Mouse (Mus musculus) hindbrain, embryonic 14.5 days (tissue): ENCODE measurements around the gene Bcl7a. TPM values are rescaled to one million over a fixed set of nuclear protein-coding genes. Genes with fewer than 3 reads are reported as not detected.

ENCODE experiments used
- ATAC-seq: fragments of 200-750 bp; cut with Nextera tagmentation; 2 replicates; pipeline ENCODE4 v1.8.0; 2017; ENCODE audit warnings: moderate number of reproducible peaks, mild to moderate bottlenecking, moderate TSS enrichment, moderate library complexity; ENCODE audit not compliant: low FRiP score
- DNase-seq: peaks from one replicate; pipeline ENCODE4 v3.0.0-alpha.2; 2015; ENCODE audit warnings: low spot score
- H3K27ac ChIP-seq: fragments of 300-500 bp; sonication (generic); 2 replicates; pipeline ENCODE4 v1.5.1; 2014; ENCODE audit warnings: mild to moderate bottlenecking, moderate library complexity
- H3K27me3 ChIP-seq: fragments of 300-500 bp; sonication (generic); 2 replicates; pipeline ENCODE4 v1.6.1; 2014; ENCODE audit warnings: mild to moderate bottlenecking, low read length, mixed read lengths; ENCODE audit not compliant: control insufficient read depth, insufficient read depth
- H3K36me3 ChIP-seq: fragments of 300-500 bp; sonication (generic); replicated peaks from 2 replicates; pipeline ENCODE4 v1.6.1; 2014; ENCODE audit not compliant: control insufficient read depth, insufficient read depth
- H3K4me1 ChIP-seq: fragments of 300-500 bp; sonication (generic); replicated peaks from 2 replicates; pipeline ENCODE4 v1.6.1; 2014; ENCODE audit warnings: antibody characterized with exemption, low read length, mixed read lengths; ENCODE audit not compliant: control insufficient read depth, insufficient read depth
- H3K4me2 ChIP-seq: fragments of 300-500 bp; sonication (generic); replicated peaks from 2 replicates; pipeline ENCODE4 v1.6.1; 2014; ENCODE audit warnings: mild to moderate bottlenecking, moderate library complexity
- H3K4me3 ChIP-seq: fragments of 300-500 bp; sonication (generic); replicated peaks from 2 replicates; pipeline ENCODE4 v1.5.1; 2014; ENCODE audit warnings: mild to moderate bottlenecking, low read length
- H3K9ac ChIP-seq: fragments of 300-500 bp; sonication (generic); 2 replicates; pipeline ENCODE4 v1.6.1; 2014
- H3K9me3 ChIP-seq: fragments of 300-500 bp; sonication (generic); 2 replicates; pipeline ENCODE4 v1.6.1; 2016; ENCODE audit warnings: low read length; ENCODE audit not compliant: control insufficient read depth
- WGBS: fragments of 180-500 bp; shearing (Covaris S2); extraction: QIAGEN DNeasy Blood & Tissue Kit; methylation state at CpG from one replicate; pipeline ENCODE4 v1.1.7; 2014; 5-methylcytosine and 5-hydroxymethylcytosine counted together
- polyA plus RNA-seq: library from polyadenylated mRNA; unstranded; fragments of >200 nt; fragmentation: Nextera tagmentation; extraction: Ambion mirVana; gene quantifications from 2 replicates; pipeline ENCODE4 v1.2.1, GENCODE M21; 2014

Gene Bcl7a
- polyA plus RNA-seq, 1 experiment from 2014 or later: 36.5 TPM

DNA sequence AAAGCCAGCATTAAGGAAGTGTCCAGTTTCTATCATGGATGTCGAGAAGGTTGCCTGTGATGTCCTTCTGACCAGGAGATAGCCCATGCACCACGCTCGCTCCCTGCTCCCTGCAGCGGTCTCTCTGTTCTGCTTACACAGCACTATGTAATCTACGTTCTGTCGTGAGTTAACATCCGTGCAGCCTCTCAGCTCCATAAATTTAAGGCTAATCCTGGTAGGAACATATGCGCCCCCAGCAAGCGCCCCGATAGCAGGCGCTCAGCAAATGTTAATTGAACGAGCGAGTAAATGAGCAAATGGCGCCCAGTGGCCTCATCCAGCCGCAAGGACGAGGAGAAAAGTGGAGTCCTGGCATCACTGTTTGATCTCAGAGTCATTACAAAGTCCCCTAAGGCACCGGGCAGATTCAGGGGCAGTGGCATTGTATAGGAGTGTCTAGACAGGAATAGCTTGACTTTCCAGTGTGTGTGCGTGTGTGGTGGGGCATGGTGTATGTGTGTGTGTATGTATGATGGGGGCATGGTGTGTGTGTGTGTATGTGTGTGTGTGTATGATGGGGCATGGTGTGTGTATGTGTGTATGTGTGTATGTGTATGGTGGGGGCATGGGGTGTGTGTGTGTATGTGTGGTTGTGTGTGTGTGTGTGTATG is 35.9 kb upstream of the Bcl7a start:
- Histone ChIP-seq H3K9me3 (no peaks in the 10 kb centered on the region), H3K9ac (no peak overlapping the region), H3K4me1 (0 out of 2 replicates have a peak, but pooled peaks cover 2% of the 10 kb centered on the region), H3K27me3 (no peaks in the 10 kb centered on the region), H3K4me2 (no peak overlapping the region), H3K4me3 (no peak overlapping the region), H3K36me3 (no peaks in the 10 kb centered on the region), H3K27ac (0 out of 2 replicates have a peak overlapping the region, but pooled peaks have one; percentile 11)
- WGBS: 56% methylated on average over 18 of the region's 18 CpGs
- ATAC-seq (0 out of 2 replicates have a peak, but pooled peaks have one; percentile 40), DNase-seq (peak; percentile 30)

DNA sequence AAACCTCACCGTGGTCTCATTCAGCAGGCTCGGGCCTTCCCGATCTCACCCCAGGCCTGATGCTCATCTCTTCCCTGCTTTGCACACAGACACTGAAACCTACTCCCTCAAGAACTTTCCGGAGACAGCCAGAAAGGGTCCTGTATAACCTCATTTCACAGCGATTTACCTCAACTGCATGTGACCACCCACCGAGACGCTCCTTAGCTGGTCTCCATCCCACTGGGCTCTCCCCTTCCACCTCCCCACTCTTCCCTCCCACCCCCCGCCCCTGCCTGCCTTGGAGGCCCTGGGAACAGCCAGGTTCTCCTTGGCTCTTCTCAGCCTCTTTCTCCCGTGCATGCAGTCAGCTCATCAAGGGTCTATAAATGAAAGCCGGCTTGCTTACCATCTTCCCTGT is 33.8 kb upstream of the Bcl7a start:
- WGBS: 51% methylated on average over 10 of the region's 10 CpGs
- ATAC-seq: no peak

DNA sequence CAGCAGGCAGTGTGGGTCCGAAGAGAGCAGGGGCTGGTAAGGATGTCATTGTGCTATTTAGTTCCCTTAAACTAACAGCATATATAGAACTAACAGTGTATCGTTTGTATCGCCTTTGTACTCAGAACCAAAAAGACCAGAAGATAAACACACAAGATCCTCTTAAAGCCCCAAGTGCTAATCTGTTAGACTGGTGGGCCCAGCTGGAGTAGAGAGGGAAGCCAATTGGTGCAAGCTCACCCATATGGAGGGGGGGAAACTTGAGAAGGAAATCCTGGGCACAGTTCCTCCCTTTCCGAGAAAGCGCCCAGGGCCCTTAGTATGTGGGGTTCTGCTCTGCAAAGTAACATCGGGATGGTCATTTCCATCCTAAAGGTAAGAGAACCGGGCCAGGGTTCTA is 33.4 kb upstream of the Bcl7a start:
- Histone ChIP-seq H3K36me3 (no peaks in the 10 kb centered on the region), H3K9ac (no peak overlapping the region), H3K27me3 (no peaks in the 10 kb centered on the region), H3K4me3 (no peak overlapping the region), H3K4me1 (0 out of 2 replicates have a peak, but pooled peaks cover 3% of the 10 kb centered on the region), H3K9me3 (no peaks in the 10 kb centered on the region), H3K4me2 (no peak overlapping the region), H3K27ac (no peak overlapping the region)
- DNase-seq: no peak
- WGBS: 73% methylated on average over 7 of the region's 7 CpGs
- no peak for ATAC-seq

More for the DNA sequence above, 33.8 kb upstream of the Bcl7a start:
- Histone ChIP-seq H3K4me3 (no peak overlapping the region), H3K9ac (no peak overlapping the region), H3K4me1 (no peaks in the 10 kb centered on the region), H3K36me3 (no peaks in the 10 kb centered on the region), H3K27me3 (no peaks in the 10 kb centered on the region), H3K4me2 (no peak overlapping the region), H3K9me3 (no peaks in the 10 kb centered on the region), H3K27ac (no peak overlapping the region)
- DNase-seq: no peak

DNA sequence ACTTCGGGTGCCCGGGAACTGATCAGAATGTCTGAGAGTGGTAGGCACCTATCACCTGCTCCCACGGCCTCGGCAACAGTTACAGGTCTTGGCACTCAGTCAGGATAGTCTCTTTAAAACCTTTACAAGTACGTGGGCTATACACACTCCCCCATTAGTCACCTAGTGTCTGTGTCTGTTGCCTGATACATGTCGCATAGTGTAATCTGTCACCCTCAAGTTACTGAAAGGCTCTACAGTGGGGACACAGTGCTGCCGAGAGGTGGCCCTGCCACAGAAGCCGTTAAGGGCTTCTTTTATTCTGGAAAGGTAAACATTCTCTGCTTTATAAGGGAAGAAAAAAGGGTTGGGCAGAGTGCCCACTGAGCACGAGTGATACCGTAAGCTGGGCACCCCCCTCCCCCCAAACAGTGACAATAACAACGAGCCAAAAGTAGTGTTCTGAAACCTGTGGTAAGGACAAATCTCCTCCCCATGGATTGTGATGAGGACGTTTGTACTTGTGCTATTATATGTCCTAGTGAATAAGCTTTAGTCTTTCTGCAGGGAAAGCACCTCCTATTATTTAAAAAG is 30.5 kb upstream of the Bcl7a start:
- Histone ChIP-seq H3K9ac (no peak overlapping the region), H3K27me3 (no peaks in the 10 kb centered on the region), H3K4me1 (0 out of 2 replicates have a peak, but pooled peaks cover 11% of the 10 kb centered on the region), H3K4me3 (no peak overlapping the region), H3K4me2 (no peak overlapping the region), H3K36me3 (no peaks in the 10 kb centered on the region), H3K9me3 (no peaks in the 10 kb centered on the region), H3K27ac (no peak overlapping the region)
- no peak for DNase-seq
- 51% methylated on average over 12 of the region's 12 CpGs for WGBS
- ATAC-seq: no peak

DNA sequence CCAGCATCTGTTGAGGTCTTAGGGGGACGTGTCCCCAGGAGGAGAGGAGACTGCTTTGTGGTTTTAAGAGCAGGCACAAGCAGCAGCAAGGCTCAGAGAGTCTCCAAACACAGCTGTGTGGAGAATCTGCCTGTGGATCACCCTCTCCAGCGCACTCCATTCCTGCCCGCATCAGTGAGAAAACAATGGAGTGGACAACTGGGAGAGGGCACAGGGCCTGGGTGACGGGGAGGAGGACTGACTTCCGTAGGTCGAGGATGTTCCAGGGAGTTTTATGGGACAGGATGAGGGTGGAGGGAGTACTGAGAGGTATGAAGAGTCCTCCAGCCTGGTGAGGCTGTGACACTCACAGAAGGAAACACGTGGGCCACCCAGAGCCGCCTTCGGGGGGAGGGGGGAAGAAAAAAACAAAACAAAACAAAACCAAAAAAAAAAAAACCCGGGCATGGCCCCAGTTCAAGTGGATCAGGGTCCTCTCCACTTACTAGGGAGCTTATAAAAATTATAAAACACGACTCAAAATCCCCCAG is 29.7 kb upstream of the Bcl7a start:
- Histone ChIP-seq H3K4me2 (no peak overlapping the region), H3K9me3 (no peaks in the 10 kb centered on the region), H3K9ac (no peak overlapping the region), H3K36me3 (no peaks in the 10 kb centered on the region), H3K4me3 (no peak overlapping the region), H3K4me1 (0 out of 2 replicates have a peak, but pooled peaks cover 11% of the 10 kb centered on the region), H3K27me3 (no peaks in the 10 kb centered on the region), H3K27ac (no peak overlapping the region)
- WGBS: 54% methylated on average over 11 of the region's 11 CpGs
- no peak for DNase-seq
- ATAC-seq: no peak

DNA sequence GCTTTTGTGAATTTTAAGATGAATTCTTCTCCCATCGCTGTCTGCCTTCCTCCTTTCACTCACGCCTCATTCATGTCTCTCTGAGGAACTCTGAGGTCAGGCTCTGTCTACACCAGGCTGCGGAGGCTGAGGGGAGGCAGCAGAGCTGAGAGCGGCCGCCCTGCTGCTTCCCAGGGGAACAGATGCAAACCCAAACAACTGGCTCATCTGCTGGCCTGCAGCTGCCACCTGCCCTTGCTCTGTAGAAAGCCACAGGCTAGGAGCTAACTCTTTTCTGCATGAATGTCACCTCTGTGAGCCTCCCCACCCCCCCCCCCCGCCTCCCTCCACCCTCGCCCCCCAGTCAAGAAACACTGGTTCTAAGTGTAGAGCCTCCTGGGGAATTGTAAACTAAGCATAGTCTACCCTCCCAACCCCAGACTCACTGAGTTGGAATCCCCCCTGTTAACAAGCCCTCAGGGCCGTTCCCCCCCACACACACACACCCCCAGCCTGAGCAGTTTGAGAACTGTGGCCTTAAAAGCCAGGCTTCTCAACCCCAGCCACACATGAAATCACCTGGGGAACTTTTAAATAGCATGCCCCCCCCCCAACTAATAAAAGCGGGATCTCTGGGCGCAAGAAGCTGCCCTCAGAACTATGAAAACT is 28.3 kb upstream of the Bcl7a start:
- Histone ChIP-seq H3K9ac (no peak overlapping the region), H3K4me1 (0 out of 2 replicates have a peak, but pooled peaks cover 11% of the 10 kb centered on the region), H3K9me3 (no peaks in the 10 kb centered on the region), H3K4me3 (no peak overlapping the region), H3K4me2 (no peak overlapping the region), H3K36me3 (no peaks in the 10 kb centered on the region), H3K27ac (no peak overlapping the region), H3K27me3 (no peaks in the 10 kb centered on the region)
- DNase-seq (no peak), ATAC-seq (no peak)
- WGBS: 27% methylated on average over 9 of the region's 10 CpGs

DNA sequence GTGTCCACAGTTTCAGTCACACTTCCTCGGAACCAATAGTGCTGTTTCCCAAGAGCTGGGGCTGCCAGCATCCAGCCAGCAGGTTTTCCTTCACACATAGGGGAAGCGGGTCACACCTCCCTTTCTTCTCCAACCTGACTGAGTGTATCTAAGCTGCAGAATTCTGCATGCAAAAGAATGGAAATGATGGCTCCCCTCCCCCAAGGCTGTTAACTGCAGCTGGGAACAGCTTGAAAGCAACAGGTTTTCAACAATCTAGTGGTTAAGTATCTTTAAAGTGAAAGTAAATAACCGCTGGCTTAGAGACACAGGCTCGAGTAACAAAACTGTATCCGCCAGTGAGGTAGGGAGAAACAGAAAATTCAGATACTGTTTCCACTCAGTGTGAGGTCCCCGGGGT is 25.6 kb upstream of the Bcl7a start:
- 0 out of 2 replicates have a peak, but pooled peaks cover 11% of the 10 kb centered on the region for H3K4me1 ChIP-seq
- H3K4me2 ChIP-seq: 0 out of 2 replicates have a peak overlapping the region, but pooled peaks have one; percentile 12
- peak; percentile 30 for DNase-seq
- H3K27ac ChIP-seq: no peak overlapping the region
- no peaks in the 10 kb centered on the region for H3K9me3 ChIP-seq
- no peaks in the 10 kb centered on the region for H3K27me3 ChIP-seq
- H3K4me3 ChIP-seq: no peak overlapping the region
- ATAC-seq: no peak
- WGBS: 31% methylated on average over 6 of the region's 6 CpGs
- no peak overlapping the region for H3K9ac ChIP-seq
- H3K36me3 ChIP-seq: no peaks in the 10 kb centered on the region

DNA sequence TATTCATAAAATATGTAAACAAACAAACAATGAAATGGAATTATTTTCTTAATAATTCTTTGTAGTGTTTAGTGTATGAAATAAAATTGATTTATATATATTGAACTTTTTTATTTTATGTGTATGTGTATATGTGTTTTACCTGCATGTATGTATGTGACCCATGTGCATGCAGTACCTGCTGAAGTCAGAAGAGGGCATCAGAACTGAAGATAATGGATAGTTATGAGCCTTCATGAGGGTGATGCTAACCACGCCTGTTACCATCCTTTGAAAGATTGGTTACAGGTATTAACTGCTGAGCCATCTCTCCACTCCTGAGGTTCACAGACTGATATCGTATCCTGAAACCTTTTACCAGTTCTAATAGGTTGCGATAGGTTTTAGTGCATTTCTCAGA is 23.5 kb upstream of the Bcl7a start:
- H3K27me3 ChIP-seq: no peaks in the 10 kb centered on the region
- H3K9me3 ChIP-seq: no peaks in the 10 kb centered on the region
- ATAC-seq: no peak
- no peak overlapping the region for H3K4me3 ChIP-seq
- H3K27ac ChIP-seq: no peak overlapping the region
- H3K4me2 ChIP-seq: no peak overlapping the region
- no peak for DNase-seq
- 100% methylated on average over 3 of the region's 3 CpGs for WGBS
- H3K36me3 ChIP-seq: no peaks in the 10 kb centered on the region
- no peak overlapping the region for H3K9ac ChIP-seq
- peaks cover 18% of the 10 kb centered on the region; the same call in 1 of the 2 replicates for H3K4me1 ChIP-seq

DNA sequence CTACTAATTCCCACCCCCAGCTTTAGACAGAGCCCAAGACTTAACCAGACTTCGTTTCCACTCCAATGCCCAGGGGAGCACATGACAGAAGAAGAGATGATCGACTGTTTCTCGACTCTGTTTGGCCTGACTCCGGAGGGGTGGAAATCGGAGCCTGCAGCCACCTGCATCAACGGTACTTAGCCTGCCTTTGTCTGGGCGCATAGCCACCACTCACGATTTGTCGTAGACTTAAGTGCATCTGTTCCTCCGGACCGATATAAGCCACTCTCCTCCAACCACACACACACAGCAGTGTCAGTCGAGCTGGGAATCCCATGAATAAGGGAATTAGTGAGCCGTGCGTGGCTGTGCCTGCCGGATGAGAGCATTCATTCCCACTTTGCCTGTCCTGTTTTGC is 19.4 kb upstream of the Bcl7a start:
- DNase-seq (peak; percentile 55), ATAC-seq (no peak; the same call in 1 of the 2 replicates)
- H3K4me2 ChIP-seq: peak overlapping the region; percentile 24
- H3K9ac ChIP-seq: peak overlapping the region; percentile 3; the same call in 1 of the 2 replicates
- no peaks in the 10 kb centered on the region for H3K9me3 ChIP-seq
- H3K36me3 ChIP-seq: no peaks in the 10 kb centered on the region
- H3K27ac ChIP-seq: no peak overlapping the region
- H3K27me3 ChIP-seq: no peaks in the 10 kb centered on the region
- 12% methylated on average over 15 of the region's 15 CpGs for WGBS
- no peak overlapping the region for H3K4me3 ChIP-seq
- H3K4me1 ChIP-seq: peaks cover 8% of the 10 kb centered on the region; the same call in 1 of the 2 replicates
